Mouse (Mus musculus) erythroblast, adult 5-6 weeks (primary cell): ENCODE measurements around the gene Gm49398. TPM values are rescaled to one million over a fixed set of nuclear protein-coding genes. Genes with fewer than 3 reads are reported as not detected.

ENCODE experiments used
- ATAC-seq: replicated peaks from 2 replicates; pipeline ENCODE4 v1.8.0; 2016; ENCODE audit warnings: moderate number of reproducible peaks, mild to moderate bottlenecking, moderate TSS enrichment, inconsistent platforms; ENCODE audit not compliant: poor library complexity, low FRiP score, severe bottlenecking
- total RNA-seq, 2 experiments: library from RNA; stranded (forward) in 1 of 2; stranded (reverse) in 1 of 2; fragments of 150-400 nt in 1 of 2; fragments of 200-764, 138-1000 nt in 1 of 2; gene quantifications; 2 replicates each; pipeline versions ENCODE4 v1.2.3 to v1.2.4; 2015 to 2017; ENCODE audit warnings: low replicate concordance in 2 of 2

The Gm49398 gene
- total RNA-seq (2015; ENCODE audit: low replicate concordance), result not detected in 2 replicates
- total RNA-seq (2017; ENCODE audit: low replicate concordance), result not detected in 2 replicates

DNA sequence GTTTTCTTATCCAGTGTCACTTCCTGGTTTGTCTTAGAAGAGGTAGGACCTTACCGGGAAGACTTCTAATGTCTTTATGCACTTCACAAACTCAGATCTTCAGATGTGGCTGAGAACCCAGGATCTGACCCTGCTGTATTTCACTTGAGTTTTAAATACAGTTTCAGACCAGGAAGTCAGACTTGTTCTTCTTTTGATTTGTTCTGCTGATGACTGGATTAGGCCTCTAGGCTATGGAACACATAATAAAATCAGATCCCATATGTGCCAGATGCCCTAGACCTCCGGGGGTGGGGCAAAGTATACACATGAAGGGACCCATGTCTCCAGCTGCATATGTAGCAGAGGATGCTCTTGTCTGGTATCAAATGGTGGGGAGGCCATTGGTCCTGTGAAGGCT, at the start of gene Gm49398:
TSS of gene Gm49398 (minus strand) at position 101 of the 400 bp plus-strand sequence.
- no peak for ATAC-seq

- no peak for ATAC-seq
Observed at GRCm38 (mm10) chr13:61255258-61255657, 33.4 kb downstream of the Gm49398 start, which contains the start of gene Cts8. Cts8 (minus strand) TSS chr13:61255358.

DNA sequence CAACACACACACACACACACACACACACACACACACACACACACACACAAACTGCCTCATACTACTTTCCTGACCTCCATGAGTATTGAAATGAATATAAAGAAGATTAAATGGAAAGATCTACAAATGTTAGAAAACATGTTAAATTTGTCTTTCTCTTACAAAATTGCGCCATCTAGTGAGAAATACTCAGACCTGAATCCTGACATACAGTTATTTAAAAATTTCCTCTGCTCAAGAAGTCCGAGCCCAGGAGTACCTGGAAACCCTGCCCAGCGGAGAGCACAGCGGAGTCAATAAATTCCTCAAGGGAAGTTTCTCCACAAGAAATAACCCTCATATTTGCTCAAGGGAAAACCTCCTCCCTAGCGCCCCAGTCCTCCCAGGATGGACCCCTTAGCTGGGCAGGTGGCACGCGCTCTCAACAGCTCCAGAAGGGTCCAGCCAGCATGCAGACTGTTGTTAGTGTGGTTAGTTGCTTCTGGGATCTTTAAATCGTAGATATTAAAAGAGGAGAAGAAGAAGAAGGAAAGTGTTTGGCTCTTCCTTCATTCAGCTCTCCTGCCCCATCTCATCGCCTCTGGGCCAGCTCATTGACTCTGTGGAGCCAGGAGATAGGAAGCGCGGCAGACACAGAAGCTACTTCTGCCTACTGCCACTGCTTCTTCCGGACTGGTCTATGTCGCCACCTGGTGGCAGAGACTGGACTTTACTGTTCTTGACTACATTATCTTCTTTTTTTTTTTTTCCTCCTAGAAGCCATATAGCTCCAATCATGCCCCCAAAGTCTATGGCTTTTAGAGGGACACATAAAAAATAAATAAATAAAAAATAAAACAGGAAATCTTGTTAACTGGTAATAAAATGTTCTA, 47.3 kb downstream of the Gm49398 start:
- ATAC-seq, result no peak

GRCm38 (mm10) chr13:61203310-61203709, 85.3 kb downstream of the Gm49398 start, which contains the start of gene Cts6:
Cts6 (minus strand) TSS chr13:61203410.
- ATAC-seq, result no peak

Other genes starting within 250 kb of the Gm49398 start
- gene Ctsq, start 248.2 kb downstream of the Gm49398 start, total RNA-seq (2015; ENCODE audit: low replicate concordance), result not detected in 2 replicates
- gene Ctsq, start 248.2 kb downstream of the Gm49398 start, total RNA-seq (2017; ENCODE audit: low replicate concordance), result not detected in 2 replicates
- gene Ctsr, start 124.6 kb downstream of the Gm49398 start, total RNA-seq (2015; ENCODE audit: low replicate concordance), result not detected in 2 replicates
- not detected in 2 replicates for gene Ctsr, start 124.6 kb downstream of the Gm49398 start, total RNA-seq (2017; ENCODE audit: low replicate concordance)
- not detected in 2 replicates for gene Cts6, start 85.4 kb downstream of the Gm49398 start, total RNA-seq (2015; ENCODE audit: low replicate concordance)
- not detected in 2 replicates for gene Cts6, start 85.4 kb downstream of the Gm49398 start, total RNA-seq (2017; ENCODE audit: low replicate concordance)
- gene Cts8, start 33.5 kb downstream of the Gm49398 start, total RNA-seq (2015; ENCODE audit: low replicate concordance), result not detected in 2 replicates
- not detected in 2 replicates for gene Cts8, start 33.5 kb downstream of the Gm49398 start, total RNA-seq (2017; ENCODE audit: low replicate concordance)
- gene Cts7, start 69.4 kb upstream of the Gm49398 start, total RNA-seq (2015; ENCODE audit: low replicate concordance), result not detected in 2 replicates
- gene Cts7, start 69.4 kb upstream of the Gm49398 start, total RNA-seq (2017; ENCODE audit: low replicate concordance), result not detected in 2 replicates